Mouse (Mus musculus) layer of hippocampus, postnatal 10 days (tissue): ENCODE results near the gene Ptpre. TPM values are rescaled to one million over a fixed set of nuclear protein-coding genes. Genes with fewer than 3 reads are reported as not detected.
"Not testable (repeated sequence)": the region's sequence is repeated elsewhere in the genome, so short reads cannot be mapped to it uniquely, and the experiment has no call there.

Source experiments
- DNase-seq, 2 experiments: peaks; one replicate each; pipeline ENCODE4 v3.0.0; 2021; ENCODE audit warnings: low spot score in 2 of 2
- long read RNA-seq: library from polyadenylated mRNA; stranded (forward); transcript quantifications from one replicate; pipeline ENCODE4 v2.0.0, GENCODE M21; 2023
- total RNA-seq, 2 experiments: library from RNA; stranded (reverse); gene quantifications; 2 replicates each; pipeline ENCODE4 v1.2.3; 2021

Ptpre gene
- total RNA-seq = 10 to 100 TPM; 50.6 to 56.8 TPM
- long read RNA-seq, full-length matches to known transcripts = 13 of 25 reads
- long read RNA-seq, partial matches to known transcripts = 1 of 25 reads
- long read RNA-seq, other reads (novel, unspliced or antisense) = 11 of 25 reads

DNA sequence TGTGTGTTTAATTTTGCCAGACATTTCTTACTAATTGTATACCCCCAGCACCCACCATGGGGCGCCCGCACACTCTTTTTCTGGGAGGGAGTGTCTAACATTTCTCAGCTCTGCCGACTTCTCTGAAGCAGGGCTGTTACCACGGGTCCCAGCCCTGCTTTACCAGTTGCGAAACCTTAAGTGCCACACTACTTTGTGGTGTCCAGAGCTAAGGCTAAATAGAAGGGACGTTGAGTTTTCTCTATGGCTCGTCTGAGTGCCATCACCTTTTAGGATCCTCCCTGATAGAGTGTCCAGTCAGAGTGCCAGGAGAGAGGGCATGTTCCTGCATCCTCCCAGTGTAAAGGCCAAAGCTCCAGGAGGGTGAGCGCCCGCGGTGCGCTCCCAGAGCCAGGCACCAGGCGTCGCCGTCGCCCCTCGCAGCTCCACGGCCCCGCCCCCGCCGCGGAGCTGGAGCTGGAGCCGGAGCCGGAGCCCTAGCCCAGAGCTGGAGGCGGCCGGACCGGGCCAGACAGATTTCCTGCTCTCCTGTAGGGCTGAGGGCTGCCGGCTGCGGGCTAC, at the start of gene Ptpre:
TSS of gene Ptpre (plus strand) at position 141 of the 561 bp plus-strand sequence.
- DNase-seq = peak; percentile 91 to 96

DNA sequence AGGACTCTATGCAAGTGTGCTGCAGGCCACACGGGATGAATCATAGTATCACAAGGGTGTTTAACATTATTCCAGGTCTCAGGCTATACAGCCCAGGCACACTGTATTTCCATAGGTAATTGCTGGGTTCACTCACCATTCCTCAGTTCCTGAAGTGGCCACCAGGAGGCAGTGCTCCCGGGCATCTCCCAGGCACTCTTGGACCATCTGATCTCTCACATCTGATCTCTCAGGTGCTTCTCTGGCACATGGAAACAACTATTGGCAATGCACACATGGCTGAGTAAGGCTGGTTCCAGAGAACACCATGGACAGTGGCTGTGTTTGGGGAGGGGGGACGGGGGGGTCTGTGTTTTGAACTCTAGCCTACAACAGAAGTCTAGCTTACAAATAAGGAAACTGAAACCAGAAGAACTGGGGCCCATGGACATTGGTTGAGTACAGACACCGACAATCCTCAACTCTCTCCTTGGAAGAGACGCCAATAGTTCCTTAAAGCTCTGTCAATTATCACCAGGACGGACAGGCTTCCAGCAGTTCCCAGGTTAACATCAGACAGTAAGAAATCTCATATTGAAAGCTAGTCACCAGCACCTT, 49.0 kb upstream of the Ptpre start:
- DNase-seq = peak in 1 of 2 experiments; percentile 49

DNA sequence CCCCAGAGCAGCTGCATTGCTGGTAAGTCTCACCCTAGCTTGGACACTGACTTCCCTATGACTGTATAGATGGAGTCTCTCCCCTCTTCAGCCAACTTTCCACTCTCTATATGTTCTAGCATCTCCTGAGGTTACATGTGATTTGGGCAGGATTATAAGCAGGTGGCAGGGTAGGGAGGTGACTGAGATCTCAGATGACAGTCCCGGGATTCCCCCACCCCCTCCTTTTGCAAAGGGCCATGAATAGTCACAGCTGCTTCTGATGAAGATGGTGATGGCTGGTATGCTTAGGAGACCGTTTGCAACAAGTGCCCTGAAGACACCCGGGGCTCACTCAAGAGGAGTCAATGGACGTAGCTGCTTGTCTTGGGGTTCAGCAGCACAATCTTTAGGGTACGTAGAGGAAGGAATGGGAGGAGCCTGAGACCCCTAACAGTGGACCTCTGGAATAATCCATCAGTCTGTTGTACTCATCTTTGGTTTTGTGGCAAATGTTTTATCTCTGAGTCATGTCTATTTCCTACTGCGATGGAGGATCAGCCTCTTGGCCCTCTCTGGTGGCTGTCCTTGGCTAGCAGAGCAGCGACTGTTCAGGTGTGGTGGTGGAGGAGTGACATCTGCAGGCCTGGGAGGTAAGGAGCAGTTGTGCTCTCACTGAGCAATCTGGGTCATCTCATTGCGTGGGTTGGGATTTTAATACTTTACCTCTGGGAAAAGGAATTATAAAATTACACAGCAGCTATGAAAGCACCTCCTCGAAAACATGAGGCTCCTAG, 47.4 kb upstream of the Ptpre start:
- no peak for DNase-seq

DNA sequence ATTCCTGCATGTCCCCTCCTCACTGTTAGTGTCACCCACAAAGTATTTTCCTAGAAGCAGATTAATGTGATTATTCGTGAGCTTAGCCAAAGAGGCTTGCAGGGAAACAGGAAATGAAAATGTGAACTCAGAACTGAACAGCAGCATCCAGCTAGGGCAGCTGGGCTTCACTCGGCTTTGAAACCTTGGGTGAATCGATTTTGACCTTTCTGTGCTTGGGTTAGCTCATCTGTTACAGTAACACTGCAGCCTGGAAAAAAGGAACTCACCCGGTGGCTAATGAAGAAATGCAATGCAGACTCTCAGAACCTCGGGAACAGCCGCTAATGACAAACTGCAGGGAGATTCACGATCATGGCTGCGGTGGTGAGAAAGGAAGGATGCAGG, 46.8 kb upstream of the Ptpre start:
- DNase-seq = no peak

DNA sequence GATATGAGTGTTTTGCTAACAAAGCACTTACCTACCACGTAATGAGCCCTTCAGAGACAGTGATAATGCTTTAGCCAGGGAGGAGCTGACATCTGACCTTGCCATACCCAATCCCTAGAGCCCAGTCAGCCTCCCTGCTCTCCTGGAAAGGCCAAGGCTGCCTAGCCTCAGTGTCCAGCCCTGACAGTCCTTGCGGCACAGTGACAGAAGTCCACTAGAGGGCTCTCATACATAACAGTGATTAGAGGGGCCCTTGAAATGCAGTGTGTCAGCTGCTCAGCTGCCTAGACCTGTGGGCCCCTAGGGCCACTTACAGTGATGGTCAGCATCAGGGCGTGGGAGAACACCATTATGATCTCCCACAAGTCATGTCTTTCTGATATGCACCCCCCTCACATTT, 42.0 kb upstream of the Ptpre start:
- peak in 1 of 2 experiments; percentile 36 for DNase-seq

DNA sequence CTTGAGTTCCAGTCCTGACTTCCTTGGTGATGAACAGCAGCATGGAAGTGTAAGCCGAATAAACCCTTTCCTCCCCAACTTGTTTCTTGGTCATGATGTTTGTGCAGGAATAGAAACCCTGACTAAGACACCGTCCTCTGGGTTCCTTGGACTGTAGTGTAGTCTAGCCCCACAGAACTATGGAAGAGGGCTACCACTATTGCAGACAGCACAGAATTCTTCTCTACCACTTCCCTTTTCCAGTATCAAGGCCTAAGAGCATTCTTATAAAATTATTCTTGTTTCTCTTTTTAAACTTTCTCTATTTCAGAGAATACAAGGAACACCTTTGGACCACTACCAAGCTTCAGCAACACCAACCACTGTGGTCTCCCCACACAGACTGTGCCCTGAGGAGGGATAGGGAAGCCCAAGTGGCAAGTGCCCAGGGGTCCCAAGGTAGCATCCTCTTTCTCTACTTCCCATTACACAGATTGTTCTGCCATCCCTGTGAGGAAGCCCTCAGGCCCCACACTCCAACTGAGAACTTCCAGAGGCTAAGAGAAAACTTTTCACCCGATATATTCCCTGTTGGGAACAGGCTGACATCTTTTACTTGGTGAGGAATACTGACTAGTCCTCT, 38.6 kb upstream of the Ptpre start:
- DNase-seq = no peak

DNA sequence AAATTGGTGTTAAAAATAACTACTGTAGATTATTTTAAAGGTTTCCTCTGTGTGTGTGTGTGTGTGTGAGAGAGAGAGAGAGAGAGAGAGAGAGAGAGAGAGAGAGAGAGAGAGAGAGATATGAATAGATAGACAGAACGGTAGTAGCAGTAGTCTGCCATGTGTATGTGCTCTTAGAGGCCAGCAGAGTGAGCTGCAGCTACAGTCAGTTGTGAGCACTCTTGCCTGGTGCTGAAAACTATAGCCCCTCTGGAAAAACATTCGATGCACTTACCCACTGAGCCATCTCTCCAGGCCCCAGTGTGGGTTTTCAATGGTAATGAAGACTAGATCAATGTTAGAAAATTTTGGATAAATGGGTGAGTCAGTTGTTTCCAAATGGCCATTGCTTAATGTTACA, 37.9 kb upstream of the Ptpre start:
- no peak for DNase-seq

DNA sequence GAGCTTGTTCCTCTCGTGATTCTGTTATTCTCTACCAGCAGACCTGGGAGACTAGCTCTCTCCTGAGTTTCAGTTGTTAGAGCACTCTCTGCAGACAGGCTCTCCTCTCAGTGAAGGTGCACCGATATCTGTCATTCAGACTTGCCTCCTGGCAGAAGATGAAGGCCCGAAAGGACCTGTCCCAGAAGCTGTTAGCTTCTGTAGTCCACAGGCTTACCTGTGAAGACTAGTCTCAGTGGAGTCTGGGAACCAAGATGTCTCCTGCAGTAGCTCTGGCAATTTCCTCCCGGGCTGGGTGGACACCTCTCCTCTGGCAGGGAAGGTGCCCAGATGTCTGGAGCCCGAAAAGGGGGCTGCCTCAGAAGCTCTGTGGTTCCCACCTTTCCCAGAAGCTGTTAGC, 30.8 kb upstream of the Ptpre start:
- not testable (repeated sequence) for DNase-seq

DNA sequence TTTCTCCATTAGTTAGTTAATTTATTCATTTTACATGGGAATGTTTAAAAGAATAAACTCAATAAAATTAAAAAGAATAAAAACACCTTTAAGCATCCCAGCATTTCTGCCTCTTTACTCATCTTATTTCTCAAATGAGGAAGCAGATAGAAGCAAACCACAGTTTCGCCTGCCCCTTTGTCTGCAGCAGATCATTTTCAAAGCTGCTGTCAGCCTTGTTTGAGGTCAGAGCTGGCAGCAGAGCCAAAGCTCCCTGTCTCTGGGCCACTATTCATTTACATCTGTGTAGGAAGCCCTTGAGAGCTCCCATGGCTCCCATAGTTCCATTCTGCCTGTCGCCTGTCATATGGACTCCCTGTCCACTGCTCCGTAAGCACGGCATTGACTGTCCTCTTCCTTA, 28.7 kb upstream of the Ptpre start:
- DNase-seq = no peak

DNA sequence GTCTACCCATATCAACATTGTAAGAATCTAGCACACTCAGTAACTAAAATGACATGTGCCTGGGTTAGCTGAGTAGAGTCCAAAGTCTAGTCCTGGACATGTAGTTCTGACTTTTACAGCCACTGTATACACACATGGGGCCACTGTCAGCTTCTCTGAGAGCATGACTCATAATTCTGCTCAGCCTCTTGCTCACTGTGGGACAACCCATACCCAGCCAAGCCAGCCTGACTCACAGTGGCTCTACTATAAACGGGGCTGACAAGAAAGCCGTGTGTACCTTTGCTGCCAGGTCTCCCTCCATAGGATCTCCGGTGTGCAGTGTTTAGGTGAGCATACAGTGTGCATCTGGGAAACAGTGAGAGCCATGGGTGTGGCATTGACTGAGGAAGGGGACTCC, 28.0 kb upstream of the Ptpre start:
- no peak for DNase-seq

DNA sequence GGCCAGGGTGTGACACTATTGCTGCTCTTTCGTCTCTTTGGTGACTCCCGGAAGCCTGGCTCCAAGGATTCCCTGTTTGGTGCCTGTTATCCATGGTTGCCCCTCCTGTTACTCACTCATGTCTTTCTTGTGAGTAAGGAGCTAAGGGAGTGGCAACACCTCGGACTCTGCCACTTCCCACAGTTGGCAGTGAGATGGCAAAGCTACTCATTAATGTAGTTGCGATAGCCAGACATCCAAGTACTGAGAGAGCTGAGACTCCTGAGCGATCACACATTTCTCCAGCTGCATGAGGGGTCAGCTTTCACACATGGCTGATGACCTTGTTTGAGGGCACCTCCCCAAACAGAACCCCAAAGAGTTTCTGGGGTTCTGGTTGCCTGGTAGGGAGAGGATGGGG, 26.9 kb upstream of the Ptpre start:
- no peak for DNase-seq

DNA sequence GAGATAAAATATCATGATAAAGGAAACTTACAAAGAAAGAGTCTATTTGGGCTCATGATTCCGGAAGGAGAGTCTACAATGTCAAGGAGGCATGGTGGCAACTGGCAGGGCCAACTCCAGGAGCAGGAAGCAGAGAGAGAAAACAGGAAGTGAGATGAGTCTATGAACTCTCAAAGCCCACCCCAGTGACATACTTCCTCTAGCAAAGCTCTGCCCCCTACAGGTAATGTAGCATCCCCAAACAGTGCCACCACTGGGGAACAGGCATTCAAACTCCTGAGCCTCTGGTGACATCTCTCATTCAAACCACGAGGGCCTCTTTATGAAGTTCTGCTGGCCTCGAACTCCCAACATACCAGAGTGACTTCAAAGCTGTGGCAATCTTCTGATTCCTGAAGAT, 25.6 kb upstream of the Ptpre start:
- DNase-seq = no peak

DNA sequence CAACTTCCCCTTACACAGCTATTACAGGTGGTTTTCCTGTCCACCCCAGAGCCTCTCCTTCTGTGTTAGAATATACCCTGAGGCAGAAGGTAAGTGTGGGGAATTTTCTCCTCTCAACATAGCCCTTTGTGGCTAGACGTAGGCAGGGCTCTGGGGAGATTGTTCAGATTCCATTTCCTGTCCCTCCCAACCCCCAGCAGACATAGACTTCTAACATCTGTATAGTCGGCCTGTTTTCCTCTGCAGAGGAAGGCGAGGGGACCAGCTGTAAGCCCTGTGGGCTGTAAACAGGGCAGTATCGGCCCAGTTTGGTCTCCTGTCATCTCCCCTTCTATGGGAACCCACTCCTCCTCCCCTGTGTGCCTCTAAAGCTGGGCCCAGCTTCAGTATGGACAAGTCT, 20.1 kb upstream of the Ptpre start:
- DNase-seq = no peak

DNA sequence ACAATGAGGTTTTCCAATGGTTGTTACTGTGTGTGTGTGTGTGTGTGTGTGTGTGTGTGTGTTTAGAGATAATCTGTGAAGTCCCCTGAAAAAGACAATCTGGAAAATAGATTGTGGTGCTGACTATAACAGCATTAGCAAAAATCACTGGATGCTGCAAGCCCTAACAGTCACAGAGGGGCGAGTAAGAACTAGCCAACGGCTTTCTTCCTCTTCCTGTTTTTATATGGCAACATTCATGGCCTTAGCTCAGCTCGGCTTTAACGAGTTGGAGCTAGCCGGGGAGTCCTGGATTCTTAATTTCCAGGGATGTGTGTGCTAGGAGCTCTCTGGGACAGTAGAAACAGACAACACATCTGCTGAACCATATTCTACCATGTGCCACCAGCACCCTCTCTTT, 17.0 kb upstream of the Ptpre start:
- DNase-seq = no peak

DNA sequence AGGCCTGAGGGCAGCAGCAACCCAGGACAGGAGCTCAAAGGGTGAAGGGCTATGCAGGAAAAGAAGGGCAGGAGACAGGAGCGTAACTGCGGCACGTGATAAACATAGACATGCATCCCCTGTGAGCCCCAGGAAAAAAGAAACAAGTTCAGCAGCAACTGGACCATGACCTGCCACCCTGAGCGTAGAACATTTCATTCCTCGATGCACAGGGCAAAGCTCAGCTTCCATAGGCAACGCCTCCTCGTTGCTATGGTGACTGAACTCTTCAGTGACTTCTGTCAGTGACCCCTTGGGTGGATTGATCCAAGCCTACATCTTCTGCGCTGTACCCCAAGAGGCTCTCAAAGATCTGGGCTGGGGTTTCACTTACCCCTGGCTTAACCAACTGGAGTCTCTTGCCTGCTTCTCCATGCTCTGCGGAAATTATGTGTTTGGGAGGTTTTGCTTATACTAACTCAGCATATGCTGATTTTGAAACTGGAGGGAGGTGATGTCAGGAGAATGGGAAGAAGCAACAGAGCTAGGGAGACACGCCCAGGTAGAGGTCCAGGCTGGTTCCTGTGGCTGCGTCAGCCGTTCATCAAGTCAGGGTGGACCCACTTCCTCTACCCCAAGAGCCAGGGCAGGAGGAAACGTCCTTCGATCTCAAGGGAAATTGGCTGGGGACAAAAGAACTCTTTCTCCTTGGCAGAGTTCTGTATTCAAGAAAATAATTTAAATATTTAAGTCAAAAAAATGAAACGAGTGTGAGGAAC, 15.3 kb upstream of the Ptpre start:
- no peak for DNase-seq

DNA sequence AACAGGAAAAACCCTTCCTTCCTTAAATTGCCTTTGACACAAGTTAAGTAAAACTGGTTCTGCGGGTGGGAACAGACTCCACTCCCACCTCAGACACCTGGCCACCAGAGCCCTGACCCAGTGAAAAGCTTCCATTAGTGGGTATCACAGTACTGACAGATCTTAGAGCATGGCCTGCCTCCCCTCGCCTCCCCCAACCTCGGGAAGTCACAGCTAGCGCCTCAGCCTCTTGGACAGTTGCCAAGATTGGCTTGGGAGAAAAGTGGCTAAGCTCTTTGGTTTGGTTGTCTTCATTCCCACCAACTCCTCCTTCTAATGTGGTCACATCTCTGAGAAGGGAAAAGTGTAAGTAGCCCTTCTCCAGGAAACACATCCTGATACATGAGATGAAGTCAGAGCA, 13.3 kb upstream of the Ptpre start:
- no peak for DNase-seq

DNA sequence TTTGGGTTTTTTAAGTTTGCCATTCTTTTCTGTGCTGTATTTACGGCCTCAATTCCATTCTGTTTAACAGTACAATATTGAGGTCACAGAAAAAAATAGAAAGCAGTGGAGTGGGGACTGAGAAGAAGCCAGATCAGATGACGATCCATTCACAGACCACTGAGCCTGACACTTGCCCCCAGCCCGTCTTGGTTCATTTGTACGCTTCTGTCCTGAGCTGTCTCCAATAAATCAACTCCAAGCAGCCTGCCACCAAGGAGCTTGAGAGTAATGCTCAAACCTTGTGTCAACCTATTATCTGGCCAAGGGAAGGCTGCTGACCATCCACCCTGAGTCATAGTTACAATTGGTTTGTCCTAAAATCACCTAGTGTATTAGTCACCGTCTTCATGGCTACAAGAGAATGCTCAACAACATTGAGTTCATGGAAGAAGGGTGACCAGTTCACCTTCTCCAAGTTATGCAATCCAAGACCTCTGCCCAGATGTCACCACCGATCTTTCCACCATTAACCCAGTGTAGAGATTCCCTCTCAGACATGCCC, 12.8 kb upstream of the Ptpre start:
- no peak for DNase-seq

DNA sequence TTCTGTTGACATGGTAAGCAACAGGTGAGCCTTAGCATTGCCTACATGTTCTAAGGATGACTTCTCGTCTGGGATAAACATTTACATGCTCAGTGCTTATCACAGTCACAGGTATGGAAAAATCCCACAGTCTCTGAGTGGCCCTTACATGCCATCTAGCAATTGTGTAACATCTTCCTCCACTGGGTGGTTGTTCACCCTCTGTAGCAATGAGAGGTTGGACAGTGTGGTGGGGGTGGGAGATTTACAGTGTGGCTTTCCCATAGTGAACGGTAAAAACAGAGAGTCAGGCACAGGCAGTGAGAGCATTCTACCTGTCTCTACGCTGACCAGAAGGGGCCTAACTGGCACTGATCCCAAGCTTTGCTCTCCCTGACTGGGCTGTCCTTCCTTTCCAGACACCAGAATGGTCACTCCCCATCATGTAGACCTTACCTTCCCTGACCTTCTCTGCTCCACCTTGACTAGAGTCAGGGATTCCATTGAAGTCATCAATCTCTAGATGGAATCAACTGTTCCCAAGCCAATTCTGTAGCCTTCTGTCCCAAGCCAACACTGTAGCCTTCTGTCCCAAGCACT, 10.6 kb upstream of the Ptpre start:
- DNase-seq = peak in 1 of 2 experiments; percentile 1

DNA sequence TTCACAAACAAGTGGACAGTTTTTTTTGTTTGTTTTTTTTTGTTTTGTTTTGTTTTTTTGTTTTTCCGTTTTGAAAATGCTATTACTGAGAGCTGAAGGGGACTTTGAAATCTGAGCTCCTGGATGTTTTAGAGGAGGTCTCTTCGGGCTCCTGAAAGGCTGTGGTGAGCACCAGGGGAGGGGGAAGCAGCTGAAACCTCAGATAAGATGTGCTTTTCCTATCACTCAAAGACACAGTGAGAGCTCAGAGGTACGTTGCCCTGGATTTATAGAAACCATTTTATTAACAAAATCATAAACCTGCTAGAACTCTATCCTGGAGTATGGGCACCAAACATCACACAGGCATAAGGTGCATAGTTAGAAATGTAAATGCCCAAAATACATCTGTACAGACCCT, 10.1 kb upstream of the Ptpre start:
- DNase-seq = no peak

DNA sequence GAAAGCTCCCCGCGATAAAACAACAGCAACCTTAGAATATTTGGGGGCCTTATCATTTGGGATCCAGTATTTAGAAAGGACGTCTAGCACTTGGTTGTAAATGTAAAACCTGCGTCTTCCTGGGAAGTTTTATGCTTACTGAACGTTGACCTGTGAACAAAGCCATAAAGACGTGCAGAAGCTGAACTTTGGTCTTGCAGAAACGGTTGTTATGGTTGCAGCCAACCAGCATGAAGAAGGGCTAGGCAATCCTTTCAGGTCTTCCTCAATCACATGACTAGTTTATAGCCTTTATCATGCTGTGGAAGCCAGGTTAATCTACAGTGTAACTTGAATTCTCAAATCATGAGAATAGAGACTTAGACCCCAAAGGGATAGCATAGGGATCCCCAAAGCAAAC, 8.8 kb upstream of the Ptpre start, which contains the start of gene Clrn3:
TSS of gene Clrn3 (minus strand) at position 140 of the 400 bp plus-strand sequence.
- DNase-seq = no peak

DNA sequence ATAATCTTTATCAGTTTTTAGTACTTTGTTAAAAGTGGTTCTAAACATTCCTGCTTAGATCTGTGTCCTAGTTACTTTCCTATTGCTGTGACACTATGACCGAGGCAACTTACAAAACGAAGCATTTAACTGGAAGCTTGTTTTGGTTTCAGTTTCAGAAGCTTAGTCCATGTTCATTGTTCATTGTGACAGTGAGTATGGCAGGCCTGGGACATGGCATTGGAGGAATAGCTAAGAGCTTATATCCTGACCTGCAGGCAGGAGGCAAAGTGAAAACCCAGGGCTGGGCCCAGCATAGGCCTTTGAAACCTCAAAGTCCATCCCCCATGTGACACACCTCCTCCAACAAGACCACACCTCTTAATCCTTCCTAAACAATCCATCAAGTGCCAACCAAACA, 8.2 kb upstream of the Ptpre start:
- DNase-seq = no peak
